Mouse (Mus musculus) bone marrow, adult 2 months (tissue): Measurements from ENCODE around the gene Rnf17.

ENCODE experiments used
- CTCF ChIP-seq: fragments of 200-500 bp; IDR thresholded peaks from 2 replicates; pipeline ENCODE4 v1.5.1; 2011; ENCODE audit warnings: low read length, control low read depth; ENCODE audit not compliant: control insufficient read depth, insufficient read depth
- POLR2A ChIP-seq: fragments of 200-500 bp; IDR thresholded peaks from 2 replicates; pipeline ENCODE4 v1.6.1; 2011; ENCODE audit warnings: low read depth, mild to moderate bottlenecking, control low read depth, low read length, borderline replicate concordance; ENCODE audit not compliant: control insufficient read depth

DNA sequence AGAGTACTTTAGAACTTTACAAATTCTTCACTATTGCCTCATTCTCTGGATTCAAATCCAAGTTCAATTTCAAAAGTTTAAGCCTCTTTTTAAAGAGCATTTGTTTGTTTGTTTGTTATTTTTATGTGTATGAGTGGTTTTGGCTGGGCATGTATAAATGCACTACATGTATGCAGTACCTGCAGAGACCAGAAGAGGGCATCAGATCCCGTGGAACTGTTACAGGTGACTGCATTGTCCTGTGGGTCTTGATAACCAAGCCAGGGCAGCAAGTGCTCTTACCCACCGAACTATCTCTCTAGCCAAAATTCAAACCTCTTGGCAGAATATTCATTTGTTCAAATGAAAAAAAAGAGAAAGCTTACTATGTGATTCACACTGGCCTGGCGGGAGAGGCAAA is 33.5 kb upstream of the Rnf17 start:
- TF ChIP-seq CTCF = peak; percentile 23; the same call in 1 of the 2 replicates
- no peak for TF ChIP-seq POLR2A
